Mouse (Mus musculus): ENCODE results near the gene Lrch4. TPM values are rescaled to one million over a fixed set of nuclear protein-coding genes. Genes with fewer than 3 reads are reported as not detected.

Lrch4 gene
- total RNA-seq (2023): 235 and 280 TPM in 2 replicates

GRCm38 (mm10) chr5:137628498-137629305 is at the start of gene Lrch4, which contains the start of the genes Fbxo24 and Gm20605:
Gene Lrch4, plus strand, starts transcription at chr5:137629121.
Gene Fbxo24, minus strand, starts transcription at chr5:137629002.
Gene Gm20605, plus strand, starts transcription at chr5:137629175.

GRCm38 (mm10) chr5:137600619-137601364 is 28.1 kb upstream of the Lrch4 start, which contains the start of gene Mospd3:
Gene Mospd3, minus strand, starts transcription at chr5:137601058.

GRCm38 (mm10) chr5:137613550-137613949 is 15.4 kb upstream of the Lrch4 start, which contains the start of gene Pcolce:
Gene Pcolce, minus strand, starts transcription at chr5:137613784.

GRCm38 (mm10) chr5:137641054-137641453 is 12.1 kb downstream of the Lrch4 start, which contains the start of gene Sap25:
Gene Sap25, plus strand, starts transcription at chr5:137641334.

DNA sequence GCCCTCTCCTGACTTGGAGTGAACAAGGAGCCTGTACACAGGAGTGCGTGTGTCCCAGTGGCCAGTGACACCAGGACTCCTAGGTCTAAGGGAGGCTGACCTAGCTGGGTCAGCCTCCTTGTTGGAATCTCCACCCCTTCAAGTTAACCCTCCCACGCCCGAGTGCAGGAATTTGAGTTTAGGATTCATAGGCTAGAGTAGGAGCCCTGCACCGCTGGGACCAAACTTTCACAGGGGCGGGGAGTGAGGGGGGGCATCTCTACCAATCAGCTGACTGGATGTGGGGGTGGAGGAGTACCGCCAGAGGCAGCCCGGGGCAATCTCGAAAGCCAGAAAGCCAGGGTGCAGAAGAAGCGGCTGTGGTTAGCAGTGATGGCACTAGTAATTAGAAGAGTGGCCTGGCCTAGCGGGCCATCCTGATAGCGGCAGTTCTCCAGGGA is 16.8 kb downstream of the Lrch4 start, which contains the start of gene Irs3:
Gene Irs3 (minus strand): TSS at position 63 of the 440 bp plus-strand sequence.

GRCm38 (mm10) chr5:137684294-137685123 is 55.6 kb downstream of the Lrch4 start, which contains the start of gene Agfg2:
Gene Agfg2, minus strand, starts transcription at chr5:137684726.

Other genes starting within 250 kb of the Lrch4 start
- gene Zan, start 152.1 kb upstream of the Lrch4 start, total RNA-seq (2023): 0.06 TPM in 1 of 2 replicates, not detected in the other
- 13.0 and 17.8 TPM in 2 replicates for gene Pop7, start 126.6 kb upstream of the Lrch4 start, total RNA-seq (2023)
- gene Gigyf1, start 110.6 kb upstream of the Lrch4 start, total RNA-seq (2023): 46.2 and 60.4 TPM in 2 replicates
- gene Epo, start 95.9 kb upstream of the Lrch4 start, total RNA-seq (2023): not detected in 2 replicates
- 956 and 1,045 TPM in 2 replicates for gene Gnb2, start 95.6 kb upstream of the Lrch4 start, total RNA-seq (2023)
- gene Actl6b, start 75.6 kb upstream of the Lrch4 start, total RNA-seq (2023): not detected in 2 replicates
- 0.76 and 1.7 TPM in 2 replicates for gene Tfr2, start 59.3 kb upstream of the Lrch4 start, total RNA-seq (2023)
- gene Mospd3, start 28.1 kb upstream of the Lrch4 start, total RNA-seq (2023): 41.8 and 42.3 TPM in 2 replicates
- 0.61 and 2.0 TPM in 2 replicates for gene Pcolce, start 15.3 kb upstream of the Lrch4 start, total RNA-seq (2023)
- gene Fbxo24, start 119 bp upstream of the Lrch4 start, total RNA-seq (2023): 0.36 TPM in 1 of 2 replicates, not detected in the other
- gene Gm20605, start 54 bp downstream of the Lrch4 start, total RNA-seq (2023): 37.6 and 52.5 TPM in 2 replicates
- 51.2 and 70.0 TPM in 2 replicates for gene Sap25, start 12.2 kb downstream of the Lrch4 start, total RNA-seq (2023)
- gene Irs3, start 16.6 kb downstream of the Lrch4 start, total RNA-seq (2023): not detected in 2 replicates
- 16.4 and 17.0 TPM in 2 replicates for gene Agfg2, start 55.6 kb downstream of the Lrch4 start, total RNA-seq (2023)
- 0.50 and 0.54 TPM in 2 replicates for gene Nyap1, start 112.5 kb downstream of the Lrch4 start, total RNA-seq (2023)
- 272 and 329 TPM in 2 replicates for gene Tsc22d4, start 116.6 kb downstream of the Lrch4 start, total RNA-seq (2023)
- 24.4 and 30.5 TPM in 2 replicates for gene Ppp1r35, start 149.7 kb downstream of the Lrch4 start, total RNA-seq (2023)
- 29.5 and 33.3 TPM in 2 replicates for gene Mepce, start 158.5 kb downstream of the Lrch4 start, total RNA-seq (2023)
- gene Zcwpw1, start 158.7 kb downstream of the Lrch4 start, total RNA-seq (2023): 2.2 and 2.4 TPM in 2 replicates
- gene Pilra, start 207.2 kb downstream of the Lrch4 start, total RNA-seq (2023): 535 and 567 TPM in 2 replicates
- 309 and 327 TPM in 2 replicates for gene Pilrb1, start 229.0 kb downstream of the Lrch4 start, total RNA-seq (2023)
- 426 and 429 TPM in 2 replicates for gene Pilrb2, start 242.7 kb downstream of the Lrch4 start, total RNA-seq (2023)

Measured in neutrophil, adult 65 days (primary cell).